Mouse (Mus musculus): Measurements from ENCODE around the gene Gal3st2b. TPM values are rescaled to one million over a fixed set of nuclear protein-coding genes. Genes with fewer than 3 reads are reported as not detected.
"Not testable (repeated sequence)": the region's sequence is repeated elsewhere in the genome, so short reads cannot be mapped to it uniquely, and the experiment has no call there.

Gene Gal3st2b
- polyA plus RNA-seq, 1 experiment: 3.5 TPM

- H3K27ac ChIP-seq (ENCODE audit: insufficient read depth, low read length): not testable (repeated sequence)
- WGBS: 94% methylated on average over 1 of the region's 1 CpGs
Observed at GRCm38 (mm10) chr1:93918775-93919174, 664 bp downstream of the Gal3st2b start.

GRCm38 (mm10) chr1:93919321-93919720 is 1.2 kb downstream of the Gal3st2b start:
- H3K27ac ChIP-seq (ENCODE audit: insufficient read depth, low read length); H3K36me3 ChIP-seq (ENCODE audit: control insufficient read depth, insufficient read depth, low read length); H3K27me3 ChIP-seq (ENCODE audit: control insufficient read depth, insufficient read depth, low read length); H3K4me1 ChIP-seq (ENCODE audit: control insufficient read depth, insufficient read depth, insufficient read length); H3K4me3 ChIP-seq (ENCODE audit: extremely low read depth, insufficient read depth, insufficient read length); DNase-seq (ENCODE audit: low read depth in 1 of 2, low spot score in 2 of 2): not testable (repeated sequence)
- WGBS: 78% methylated on average over 3 of the region's 3 CpGs

More at GRCm38 (mm10) chr1:93918775-93919174, 664 bp downstream of the Gal3st2b start:
- not testable (repeated sequence) for DNase-seq (ENCODE audit: low read depth in 1 of 2, low spot score in 2 of 2); H3K36me3 ChIP-seq (ENCODE audit: control insufficient read depth, insufficient read depth, low read length); H3K4me1 ChIP-seq (ENCODE audit: control insufficient read depth, insufficient read depth, insufficient read length); H3K27me3 ChIP-seq (ENCODE audit: control insufficient read depth, insufficient read depth, low read length); H3K4me3 ChIP-seq (ENCODE audit: extremely low read depth, insufficient read depth, insufficient read length)

GRCm38 (mm10) chr1:93922609-93923008 is 4.5 kb downstream of the Gal3st2b start:
- H3K4me3 ChIP-seq (ENCODE audit: extremely low read depth, insufficient read depth, insufficient read length); H3K4me1 ChIP-seq (ENCODE audit: control insufficient read depth, insufficient read depth, insufficient read length); H3K36me3 ChIP-seq (ENCODE audit: control insufficient read depth, insufficient read depth, low read length); H3K27ac ChIP-seq (ENCODE audit: insufficient read depth, low read length); DNase-seq (ENCODE audit: low read depth in 1 of 2, low spot score in 2 of 2); H3K27me3 ChIP-seq (ENCODE audit: control insufficient read depth, insufficient read depth, low read length): not testable (repeated sequence)
- 65% methylated on average over 3 of the region's 3 CpGs for WGBS

- 59% methylated on average over 2 of the region's 2 CpGs for WGBS
Observed at GRCm38 (mm10) chr1:93923098-93923497, 5.0 kb downstream of the Gal3st2b start.

GRCm38 (mm10) chr1:93935378-93935777 is 17.3 kb downstream of the Gal3st2b start:
- H3K27ac ChIP-seq (ENCODE audit: insufficient read depth, low read length); H3K4me3 ChIP-seq (ENCODE audit: extremely low read depth, insufficient read depth, insufficient read length); H3K36me3 ChIP-seq (ENCODE audit: control insufficient read depth, insufficient read depth, low read length); H3K27me3 ChIP-seq (ENCODE audit: control insufficient read depth, insufficient read depth, low read length); DNase-seq (ENCODE audit: low read depth in 1 of 2, low spot score in 2 of 2); H3K4me1 ChIP-seq (ENCODE audit: control insufficient read depth, insufficient read depth, insufficient read length): not testable (repeated sequence)
- 80% methylated on average over 1 of the region's 1 CpGs for WGBS

More at GRCm38 (mm10) chr1:93923098-93923497, 5.0 kb downstream of the Gal3st2b start:
- not testable (repeated sequence) for DNase-seq (ENCODE audit: low read depth in 1 of 2, low spot score in 2 of 2); H3K4me3 ChIP-seq (ENCODE audit: extremely low read depth, insufficient read depth, insufficient read length); H3K4me1 ChIP-seq (ENCODE audit: control insufficient read depth, insufficient read depth, insufficient read length); H3K27me3 ChIP-seq (ENCODE audit: control insufficient read depth, insufficient read depth, low read length); H3K27ac ChIP-seq (ENCODE audit: insufficient read depth, low read length); H3K36me3 ChIP-seq (ENCODE audit: control insufficient read depth, insufficient read depth, low read length)

- H3K27ac ChIP-seq (ENCODE audit: insufficient read depth, low read length); H3K4me3 ChIP-seq (ENCODE audit: extremely low read depth, insufficient read depth, insufficient read length); H3K4me1 ChIP-seq (ENCODE audit: control insufficient read depth, insufficient read depth, insufficient read length); H3K36me3 ChIP-seq (ENCODE audit: control insufficient read depth, insufficient read depth, low read length); DNase-seq (ENCODE audit: low read depth in 1 of 2, low spot score in 2 of 2); H3K27me3 ChIP-seq (ENCODE audit: control insufficient read depth, insufficient read depth, low read length): not testable (repeated sequence)
- 57% methylated on average over 1 of the region's 1 CpGs for WGBS
Observed at GRCm38 (mm10) chr1:93937807-93938206, 19.7 kb downstream of the Gal3st2b start.

GRCm38 (mm10) chr1:93938415-93938814 is 20.3 kb downstream of the Gal3st2b start:
- not testable (repeated sequence) for H3K36me3 ChIP-seq (ENCODE audit: control insufficient read depth, insufficient read depth, low read length)
- WGBS: 87% methylated on average over 7 of the region's 7 CpGs

GRCm38 (mm10) chr1:93949087-93949486 is 31.0 kb downstream of the Gal3st2b start:
- DNase-seq (ENCODE audit: low read depth in 1 of 2, low spot score in 2 of 2); H3K27ac ChIP-seq (ENCODE audit: insufficient read depth, low read length); H3K4me3 ChIP-seq (ENCODE audit: extremely low read depth, insufficient read depth, insufficient read length); H3K27me3 ChIP-seq (ENCODE audit: control insufficient read depth, insufficient read depth, low read length); H3K4me1 ChIP-seq (ENCODE audit: control insufficient read depth, insufficient read depth, insufficient read length); H3K36me3 ChIP-seq (ENCODE audit: control insufficient read depth, insufficient read depth, low read length): not testable (repeated sequence)
- no CpG with 5 or more reads among the region's 11 CpGs for WGBS

More at GRCm38 (mm10) chr1:93938415-93938814, 20.3 kb downstream of the Gal3st2b start:
- not testable (repeated sequence) for H3K4me3 ChIP-seq (ENCODE audit: extremely low read depth, insufficient read depth, insufficient read length); H3K4me1 ChIP-seq (ENCODE audit: control insufficient read depth, insufficient read depth, insufficient read length); DNase-seq (ENCODE audit: low read depth in 1 of 2, low spot score in 2 of 2); H3K27ac ChIP-seq (ENCODE audit: insufficient read depth, low read length); H3K27me3 ChIP-seq (ENCODE audit: control insufficient read depth, insufficient read depth, low read length)

- H3K36me3 ChIP-seq (ENCODE audit: control insufficient read depth, insufficient read depth, low read length); H3K27ac ChIP-seq (ENCODE audit: insufficient read depth, low read length); H3K27me3 ChIP-seq (ENCODE audit: control insufficient read depth, insufficient read depth, low read length); H3K4me1 ChIP-seq (ENCODE audit: control insufficient read depth, insufficient read depth, insufficient read length); H3K4me3 ChIP-seq (ENCODE audit: extremely low read depth, insufficient read depth, insufficient read length); DNase-seq (ENCODE audit: low read depth in 1 of 2, low spot score in 2 of 2): not testable (repeated sequence)
- no CpG with 5 or more reads among the region's 1 CpGs for WGBS
Observed at GRCm38 (mm10) chr1:93966489-93966888, 48.4 kb downstream of the Gal3st2b start.

- not testable (repeated sequence) for H3K4me3 ChIP-seq (ENCODE audit: extremely low read depth, insufficient read depth, insufficient read length); H3K27ac ChIP-seq (ENCODE audit: insufficient read depth, low read length); DNase-seq (ENCODE audit: low read depth in 1 of 2, low spot score in 2 of 2); H3K27me3 ChIP-seq (ENCODE audit: control insufficient read depth, insufficient read depth, low read length); H3K36me3 ChIP-seq (ENCODE audit: control insufficient read depth, insufficient read depth, low read length); H3K4me1 ChIP-seq (ENCODE audit: control insufficient read depth, insufficient read depth, insufficient read length)
- 88% methylated on average over 5 of the region's 5 CpGs for whole genome bisulfite sequencing
Observed at GRCm38 (mm10) chr1:93970380-93970779, 52.3 kb downstream of the Gal3st2b start.

GRCm38 (mm10) chr1:93970797-93971196 is 52.7 kb downstream of the Gal3st2b start:
- not testable (repeated sequence) for DNase-seq (ENCODE audit: low read depth in 1 of 2, low spot score in 2 of 2); H3K27me3 ChIP-seq (ENCODE audit: control insufficient read depth, insufficient read depth, low read length); H3K36me3 ChIP-seq (ENCODE audit: control insufficient read depth, insufficient read depth, low read length); H3K4me3 ChIP-seq (ENCODE audit: extremely low read depth, insufficient read depth, insufficient read length); H3K4me1 ChIP-seq (ENCODE audit: control insufficient read depth, insufficient read depth, insufficient read length); H3K27ac ChIP-seq (ENCODE audit: insufficient read depth, low read length)
- no CpG with 5 or more reads among the region's 4 CpGs for WGBS
